Mouse (Mus musculus): ENCODE measurements around the gene Slco3a1. TPM values are rescaled to one million over a fixed set of nuclear protein-coding genes. Genes with fewer than 3 reads are reported as not detected.

Slco3a1 gene
- polyA plus RNA-seq, 1 experiment from 2014 or later: 11.2 TPM

- Histone ChIP-seq H3K27ac (no peak overlapping the region), H3K9me3 (no peaks in the 10 kb centered on the region), H3K36me3 (no peaks in the 10 kb centered on the region), H3K27me3 (no peaks in the 10 kb centered on the region), H3K4me3 (no peak overlapping the region), H3K4me1 (peaks cover 41% of the 10 kb centered on the region), H3K9ac (no peak overlapping the region), H3K4me2 (replicated peaks) (no peak overlapping the region)
- WGBS: 78% methylated on average over 5 of the region's 5 CpGs
- no peak for ATAC-seq (ENCODE audit: low FRiP score, low read depth)
These were observed 226.9 kb downstream of the Slco3a1 start for GRCm38 (mm10) chr7:74327716-74328115.

DNA sequence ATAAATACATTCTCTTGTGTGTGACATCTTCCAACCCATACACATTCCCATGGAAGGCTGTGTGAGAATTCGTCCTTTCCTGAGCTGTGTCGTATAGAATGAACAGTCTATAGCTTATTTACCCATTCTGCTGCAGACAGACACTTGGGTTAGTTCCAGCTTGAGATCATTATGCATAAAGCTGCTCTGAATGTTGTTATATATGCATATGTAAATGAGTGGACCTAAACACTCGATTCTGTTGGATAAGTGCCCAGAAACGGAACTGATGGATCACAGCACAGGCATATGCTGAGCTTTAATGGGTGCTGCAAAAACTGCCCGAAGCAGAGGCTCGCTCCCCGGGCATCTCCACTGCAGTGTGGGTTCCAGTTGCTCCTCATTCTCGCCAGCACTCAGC is 229.5 kb downstream of the Slco3a1 start:
- no peak for ATAC-seq (ENCODE audit: low FRiP score, low read depth)
- H3K27me3 ChIP-seq: no peaks in the 10 kb centered on the region
- H3K9ac ChIP-seq: no peak overlapping the region
- no peak overlapping the region for H3K4me2 ChIP-seq (replicated peaks)
- H3K4me1 ChIP-seq: peaks cover 23% of the 10 kb centered on the region
- no peak overlapping the region for H3K27ac ChIP-seq
- 69% methylated on average over 8 of the region's 8 CpGs for WGBS
- no peaks in the 10 kb centered on the region for H3K36me3 ChIP-seq
- no peak overlapping the region for H3K4me3 ChIP-seq
- no peaks in the 10 kb centered on the region for H3K9me3 ChIP-seq

DNA sequence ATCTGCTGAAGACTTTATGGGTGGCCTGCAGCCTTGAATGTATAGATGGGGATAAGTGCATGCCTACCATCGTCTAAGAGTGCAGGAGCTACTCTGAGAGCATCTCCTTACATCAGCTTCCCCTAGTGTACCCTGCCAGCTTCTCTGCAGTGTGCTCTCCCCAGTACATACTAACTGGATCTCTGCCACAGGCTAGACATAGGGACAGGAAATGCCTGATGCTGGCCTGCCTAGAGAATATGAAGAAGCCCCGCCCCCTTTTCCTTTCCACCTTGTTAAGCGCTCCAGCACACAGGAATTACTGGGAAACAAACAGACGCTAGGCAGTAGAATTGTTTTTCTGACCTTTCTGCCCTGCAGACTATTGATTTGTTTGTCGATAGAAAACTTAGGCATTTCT is 230.9 kb downstream of the Slco3a1 start:
- 37% methylated on average over 5 of the region's 5 CpGs for WGBS

GRCm38 (mm10) chr7:74323194-74323593 is 231.4 kb downstream of the Slco3a1 start:
- Histone ChIP-seq H3K4me3 (no peak overlapping the region), H3K9me3 (no peaks in the 10 kb centered on the region), H3K4me1 (peaks cover 22% of the 10 kb centered on the region), H3K36me3 (no peaks in the 10 kb centered on the region), H3K9ac (no peak overlapping the region), H3K4me2 (replicated peaks) (no peak overlapping the region), H3K27me3 (no peaks in the 10 kb centered on the region), H3K27ac (no peak overlapping the region)
- ATAC-seq (ENCODE audit: low FRiP score, low read depth): no peak

More for the DNA sequence above, 230.9 kb downstream of the Slco3a1 start:
- Histone ChIP-seq H3K27ac (no peak overlapping the region), H3K9ac (no peak overlapping the region), H3K9me3 (no peaks in the 10 kb centered on the region), H3K27me3 (no peaks in the 10 kb centered on the region), H3K36me3 (no peaks in the 10 kb centered on the region), H3K4me1 (peaks cover 22% of the 10 kb centered on the region), H3K4me3 (no peak overlapping the region), H3K4me2 (replicated peaks) (no peak overlapping the region)
- ATAC-seq (ENCODE audit: low FRiP score, low read depth): no peak

- ATAC-seq (ENCODE audit: low FRiP score, low read depth): no peak
- H3K36me3 ChIP-seq: no peaks in the 10 kb centered on the region
- no peak overlapping the region for H3K27ac ChIP-seq
- H3K4me3 ChIP-seq: no peak overlapping the region
- 82% methylated on average over 5 of the region's 5 CpGs for WGBS
- no peak overlapping the region for H3K4me2 ChIP-seq (replicated peaks)
- H3K27me3 ChIP-seq: no peaks in the 10 kb centered on the region
- peaks cover 32% of the 10 kb centered on the region for H3K4me1 ChIP-seq
- no peaks in the 10 kb centered on the region for H3K9me3 ChIP-seq
- no peak overlapping the region for H3K9ac ChIP-seq
These were observed 233.9 kb downstream of the Slco3a1 start for GRCm38 (mm10) chr7:74320635-74321034.

GRCm38 (mm10) chr7:74315836-74316435 is 238.6 kb downstream of the Slco3a1 start:
- no peak overlapping the region for H3K4me2 ChIP-seq (replicated peaks)
- no peaks in the 10 kb centered on the region for H3K9me3 ChIP-seq
- WGBS: 66% methylated on average over 3 of the region's 3 CpGs
- H3K4me3 ChIP-seq: no peak overlapping the region
- H3K9ac ChIP-seq: no peak overlapping the region
- peak; percentile 62; the same call in 1 of the 2 replicates for ATAC-seq (ENCODE audit: low FRiP score, low read depth)
- H3K27me3 ChIP-seq: no peaks in the 10 kb centered on the region
- H3K4me1 ChIP-seq: peaks cover 30% of the 10 kb centered on the region
- no peaks in the 10 kb centered on the region for H3K36me3 ChIP-seq
- H3K27ac ChIP-seq: peak overlapping the region; percentile 52; the same call in 1 of the 2 replicates

DNA sequence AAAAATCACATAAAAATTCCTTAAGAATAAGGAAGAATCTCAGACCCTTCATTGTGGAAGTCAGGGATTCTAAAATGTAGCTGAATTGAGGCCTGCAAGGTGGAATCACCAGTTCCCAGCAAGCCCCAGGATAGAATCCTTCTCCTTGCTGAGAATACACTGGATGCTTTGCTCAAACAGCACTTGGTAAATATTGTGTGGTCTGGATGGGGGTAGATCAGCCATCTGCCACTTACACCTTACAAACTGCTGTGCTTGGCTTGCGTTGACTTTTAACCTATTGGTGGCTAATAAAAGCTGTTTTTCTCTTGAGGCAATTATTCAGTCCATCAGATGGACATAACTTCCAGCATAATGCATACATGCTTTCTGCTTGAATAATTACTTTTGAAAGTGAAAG is 240.3 kb downstream of the Slco3a1 start:
- Histone ChIP-seq H3K4me3 (no peak overlapping the region), H3K36me3 (no peaks in the 10 kb centered on the region), H3K4me2 (replicated peaks) (no peak overlapping the region), H3K9ac (no peak overlapping the region), H3K27ac (no peak overlapping the region), H3K9me3 (no peaks in the 10 kb centered on the region), H3K4me1 (peaks cover 30% of the 10 kb centered on the region), H3K27me3 (no peaks in the 10 kb centered on the region)
- ATAC-seq (ENCODE audit: low FRiP score, low read depth): no peak
- 55% methylated on average over 1 of the region's 1 CpGs for WGBS

DNA sequence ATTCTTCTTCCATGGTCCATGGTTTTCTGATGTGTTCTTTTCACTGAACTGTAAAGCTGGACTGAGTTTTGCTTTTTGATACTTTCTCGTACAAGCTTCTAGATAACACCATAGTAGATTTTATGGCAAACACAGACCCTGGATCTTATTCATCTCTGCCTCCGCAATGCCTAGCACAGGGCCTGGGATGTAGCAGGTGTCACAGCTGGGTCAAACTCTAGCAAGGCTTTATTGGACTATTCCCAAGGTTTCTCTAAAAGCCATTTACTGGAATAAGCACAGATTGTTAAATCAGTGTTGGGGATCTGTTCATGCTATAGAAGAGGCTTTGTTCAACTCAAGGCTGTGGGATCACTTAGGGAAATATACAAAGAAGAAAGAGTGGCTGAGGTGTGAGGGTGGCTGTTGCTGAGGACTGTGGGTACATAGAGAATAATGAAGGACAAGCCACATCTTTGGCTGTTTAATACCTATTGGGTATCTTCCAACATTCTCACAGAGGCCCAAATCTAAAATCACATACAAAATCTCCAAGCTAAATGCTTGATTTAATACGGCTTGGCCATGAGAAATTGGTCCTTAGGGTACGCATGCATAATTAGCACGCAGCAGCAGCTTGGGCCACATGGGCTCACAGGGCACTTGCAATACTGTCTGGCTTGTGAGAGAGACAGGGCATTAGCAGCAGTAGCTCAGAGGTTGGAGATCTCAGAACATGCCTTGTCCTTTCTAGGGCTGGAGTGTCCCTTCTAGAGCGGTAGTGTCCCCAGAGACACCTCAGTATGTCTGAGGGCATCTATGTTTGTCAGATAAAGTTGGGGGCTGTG is 241.1 kb downstream of the Slco3a1 start:
- no peaks in the 10 kb centered on the region for H3K9me3 ChIP-seq
- WGBS: 62% methylated on average over 6 of the region's 6 CpGs
- no peaks in the 10 kb centered on the region for H3K36me3 ChIP-seq
- H3K4me2 ChIP-seq (replicated peaks): no peak overlapping the region
- no peak overlapping the region for H3K9ac ChIP-seq
- peak; percentile 65 for ATAC-seq (ENCODE audit: low FRiP score, low read depth)
- peak overlapping the region; percentile 65; the same call in 1 of the 2 replicates for H3K27ac ChIP-seq
- no peaks in the 10 kb centered on the region for H3K27me3 ChIP-seq
- H3K4me1 ChIP-seq: peaks cover 30% of the 10 kb centered on the region
- H3K4me3 ChIP-seq: no peak overlapping the region

GRCm38 (mm10) chr7:74311536-74311935 is 243.0 kb downstream of the Slco3a1 start:
- Histone ChIP-seq H3K27ac (no peak overlapping the region), H3K9ac (no peak overlapping the region), H3K4me1 (peaks cover 28% of the 10 kb centered on the region), H3K36me3 (no peaks in the 10 kb centered on the region), H3K4me3 (no peak overlapping the region), H3K9me3 (no peaks in the 10 kb centered on the region), H3K4me2 (replicated peaks) (no peak overlapping the region), H3K27me3 (no peaks in the 10 kb centered on the region)
- no peak for ATAC-seq (ENCODE audit: low FRiP score, low read depth)
- 68% methylated on average over 4 of the region's 4 CpGs for WGBS

DNA sequence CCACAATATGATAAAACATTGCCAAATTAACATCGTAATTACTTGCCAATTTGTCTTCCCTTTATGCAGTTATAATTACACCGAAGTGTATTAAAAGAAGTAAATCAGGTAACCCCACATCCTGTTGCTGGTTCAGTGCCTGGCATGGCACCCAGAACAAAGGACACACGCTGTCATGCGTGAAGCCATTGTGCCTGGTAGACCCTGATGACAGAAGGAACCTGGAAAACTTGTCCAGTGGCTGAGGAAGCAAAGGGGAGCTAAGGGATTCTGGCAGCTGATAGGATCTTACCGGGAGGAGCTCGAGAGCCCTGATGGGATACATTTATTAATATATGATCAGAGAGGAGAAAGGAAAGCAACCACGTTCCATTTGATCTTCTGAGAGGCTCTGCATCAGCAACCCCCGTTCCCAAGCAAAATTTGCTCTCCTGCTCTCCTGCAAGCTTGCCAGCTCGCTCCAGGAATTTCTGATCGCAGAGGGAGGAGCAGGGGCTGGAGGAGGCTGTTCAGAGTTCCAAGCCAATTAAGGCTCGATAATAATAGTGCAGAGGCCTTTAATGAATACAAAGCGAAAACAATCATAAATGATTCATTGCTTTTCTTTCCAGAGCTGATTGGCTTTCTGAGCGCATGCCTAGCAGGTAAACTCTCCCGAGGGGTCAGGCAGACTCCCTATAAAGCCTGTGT is 250.8 kb downstream of the Slco3a1 start:
- Histone ChIP-seq H3K9ac (no peak overlapping the region), H3K27ac (no peak overlapping the region), H3K9me3 (no peaks in the 10 kb centered on the region), H3K4me2 (replicated peaks) (peak overlapping the region; percentile 37; the same call in 1 of the 2 replicates), H3K4me3 (no peak overlapping the region), H3K36me3 (no peaks in the 10 kb centered on the region), H3K4me1 (peaks cover 40% of the 10 kb centered on the region), H3K27me3 (no peaks in the 10 kb centered on the region)
- 42% methylated on average over 14 of the region's 14 CpGs for WGBS
- ATAC-seq (ENCODE audit: low FRiP score, low read depth): no peak

GRCm38 (mm10) chr7:74303081-74303480 is 251.5 kb downstream of the Slco3a1 start:
- Histone ChIP-seq H3K9ac (no peak overlapping the region), H3K4me3 (no peak overlapping the region), H3K27ac (no peak overlapping the region), H3K4me2 (replicated peaks) (no peak overlapping the region), H3K27me3 (no peaks in the 10 kb centered on the region), H3K36me3 (no peaks in the 10 kb centered on the region), H3K9me3 (no peaks in the 10 kb centered on the region), H3K4me1 (peaks cover 40% of the 10 kb centered on the region)
- 55% methylated on average over 5 of the region's 5 CpGs for WGBS
- ATAC-seq (ENCODE audit: low FRiP score, low read depth): no peak

GRCm38 (mm10) chr7:74286531-74286930 is 268.0 kb downstream of the Slco3a1 start:
- peaks cover 10% of the 10 kb centered on the region for H3K4me1 ChIP-seq
- no peaks in the 10 kb centered on the region for H3K36me3 ChIP-seq
- ATAC-seq (ENCODE audit: low FRiP score, low read depth): peak; percentile 57; the same call in 1 of the 2 replicates
- no peak overlapping the region for H3K9ac ChIP-seq
- no peak overlapping the region for H3K27ac ChIP-seq
- H3K4me3 ChIP-seq: no peak overlapping the region
- H3K9me3 ChIP-seq: no peaks in the 10 kb centered on the region
- 33% methylated on average over 4 of the region's 4 CpGs for WGBS
- no peaks in the 10 kb centered on the region for H3K27me3 ChIP-seq
- no peak overlapping the region for H3K4me2 ChIP-seq (replicated peaks)
